Mouse (Mus musculus): ENCODE measurements at regions not wholly inside any gene's neighbourhood (a gene's known extent, or its start where the extent isn't known, plus 50 kb on each side); places are given as distances from the start of the nearest gene placed in this dataset.

- DNase-seq = no peak
These were observed 55.9 kb upstream of the Cnksr3 start for GRCm38 (mm10) chr10:7267903-7268302.

GRCm38 (mm10) chr10:7267106-7267505 lies 55.1 kb upstream of the Cnksr3 start:
- no peak for DNase-seq

- no peak for DNase-seq
These were observed 53.4 kb upstream of the Cnksr3 start for GRCm38 (mm10) chr10:7265412-7265811.

- DNase-seq = no peak
These were observed 52.7 kb upstream of the Cnksr3 start for GRCm38 (mm10) chr10:7264721-7265120.
